Mouse (Mus musculus): ENCODE results near the gene Srrt. TPM values are rescaled to one million over a fixed set of nuclear protein-coding genes. Genes with fewer than 3 reads are reported as not detected.

The Srrt gene
- polyA plus RNA-seq (2012; rRNA removed), result 268 and 278 TPM in 2 replicates

GRCm38 (mm10) chr5:137307071-137307912 is at the start of gene Srrt:
Gene Srrt, minus strand, starts transcription at chr5:137307674.
- peak; percentile 89 to 96 for DNase-seq (ENCODE audit: extremely low spot score in 1 of 2, low spot score in 1 of 2)

DNA sequence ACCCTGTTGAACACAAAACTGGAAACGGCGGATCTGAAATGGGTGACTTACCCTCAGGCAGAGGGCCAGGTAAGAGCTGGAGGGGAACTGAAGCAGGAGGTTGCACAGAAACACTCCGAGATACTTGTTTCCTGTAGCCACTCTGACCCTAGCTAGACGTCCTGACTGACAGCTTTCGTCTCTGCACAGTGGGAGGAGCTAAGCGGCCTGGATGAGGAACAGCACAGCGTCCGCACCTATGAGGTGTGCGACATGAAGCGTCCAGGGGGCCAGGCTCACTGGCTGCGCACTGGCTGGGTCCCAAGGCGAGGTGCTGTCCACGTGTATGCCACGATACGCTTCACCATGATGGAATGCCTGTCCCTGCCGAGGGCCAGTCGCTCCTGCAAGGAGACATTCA is 46.6 kb upstream of the Srrt start:
- DNase-seq (ENCODE audit: extremely low spot score in 1 of 2, low spot score in 1 of 2), result no peak

DNA sequence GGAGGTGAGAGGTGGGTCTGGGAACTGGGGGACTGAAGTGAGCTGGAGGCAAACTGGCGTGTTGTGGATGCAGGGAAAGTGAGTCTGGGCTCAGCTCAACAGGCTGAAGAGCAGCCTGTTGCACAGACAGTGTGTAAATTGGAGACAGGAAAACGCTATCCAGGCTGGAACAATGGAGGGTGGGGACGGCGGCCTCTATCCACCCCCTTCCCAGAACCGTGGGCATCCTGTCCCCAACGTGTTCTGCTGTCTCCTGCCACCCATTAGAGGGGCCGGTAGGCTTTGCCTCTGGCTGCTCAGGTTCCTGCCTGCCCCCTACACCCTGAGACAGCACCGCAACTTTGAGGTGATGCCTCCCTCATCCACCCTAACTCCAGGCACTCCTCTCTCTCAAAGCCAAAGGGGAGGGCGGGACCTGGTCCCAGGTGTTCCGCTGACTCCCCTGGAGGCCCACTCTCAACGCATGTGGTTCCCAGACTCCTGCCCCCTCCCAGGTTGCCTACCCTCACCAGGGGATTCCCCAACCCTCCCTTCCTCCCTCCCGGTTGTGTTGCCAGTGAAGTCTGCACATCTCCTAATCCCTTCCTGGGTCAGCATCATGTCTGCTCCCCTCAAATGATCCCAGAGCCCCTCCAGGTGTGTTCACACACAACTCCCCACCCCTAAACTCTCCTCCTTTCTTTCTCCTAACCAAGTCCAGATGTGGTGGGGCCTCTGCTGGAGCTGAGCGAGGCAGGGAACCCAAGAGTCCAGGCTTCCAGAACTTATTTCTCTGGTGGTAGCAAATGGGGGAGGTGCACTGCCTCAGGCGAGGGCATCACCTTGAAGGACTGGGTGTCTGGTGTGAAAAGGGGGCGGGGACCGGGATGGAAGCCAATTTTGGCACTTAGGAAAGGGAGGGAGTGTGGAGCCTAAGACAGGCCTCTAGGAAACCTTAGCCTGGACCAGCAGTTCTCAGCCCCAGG is 44.8 kb upstream of the Srrt start:
- DNase-seq (ENCODE audit: extremely low spot score in 1 of 2, low spot score in 1 of 2), result no peak

- DNase-seq (ENCODE audit: extremely low spot score in 1 of 2, low spot score in 1 of 2), result no peak
These were observed 43.9 kb upstream of the Srrt start for GRCm38 (mm10) chr5:137351394-137351793.

DNA sequence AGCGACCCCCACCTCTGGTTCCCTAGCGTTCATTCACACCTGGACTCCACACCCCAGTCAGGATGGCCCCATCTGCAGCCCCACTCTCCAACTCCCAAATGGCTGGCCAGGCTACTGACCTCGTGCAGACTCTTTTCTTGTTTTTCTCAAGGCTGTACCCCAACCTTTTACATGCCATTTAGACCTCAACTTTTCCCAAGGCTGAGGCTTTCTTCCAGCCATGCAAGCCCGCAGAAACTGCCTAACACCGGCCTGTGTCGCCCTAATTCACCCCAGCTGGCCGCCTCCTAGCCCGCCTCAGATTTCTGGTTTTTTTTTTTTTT is 43.5 kb upstream of the Srrt start:
- no peak for DNase-seq (ENCODE audit: extremely low spot score in 1 of 2, low spot score in 1 of 2)

DNA sequence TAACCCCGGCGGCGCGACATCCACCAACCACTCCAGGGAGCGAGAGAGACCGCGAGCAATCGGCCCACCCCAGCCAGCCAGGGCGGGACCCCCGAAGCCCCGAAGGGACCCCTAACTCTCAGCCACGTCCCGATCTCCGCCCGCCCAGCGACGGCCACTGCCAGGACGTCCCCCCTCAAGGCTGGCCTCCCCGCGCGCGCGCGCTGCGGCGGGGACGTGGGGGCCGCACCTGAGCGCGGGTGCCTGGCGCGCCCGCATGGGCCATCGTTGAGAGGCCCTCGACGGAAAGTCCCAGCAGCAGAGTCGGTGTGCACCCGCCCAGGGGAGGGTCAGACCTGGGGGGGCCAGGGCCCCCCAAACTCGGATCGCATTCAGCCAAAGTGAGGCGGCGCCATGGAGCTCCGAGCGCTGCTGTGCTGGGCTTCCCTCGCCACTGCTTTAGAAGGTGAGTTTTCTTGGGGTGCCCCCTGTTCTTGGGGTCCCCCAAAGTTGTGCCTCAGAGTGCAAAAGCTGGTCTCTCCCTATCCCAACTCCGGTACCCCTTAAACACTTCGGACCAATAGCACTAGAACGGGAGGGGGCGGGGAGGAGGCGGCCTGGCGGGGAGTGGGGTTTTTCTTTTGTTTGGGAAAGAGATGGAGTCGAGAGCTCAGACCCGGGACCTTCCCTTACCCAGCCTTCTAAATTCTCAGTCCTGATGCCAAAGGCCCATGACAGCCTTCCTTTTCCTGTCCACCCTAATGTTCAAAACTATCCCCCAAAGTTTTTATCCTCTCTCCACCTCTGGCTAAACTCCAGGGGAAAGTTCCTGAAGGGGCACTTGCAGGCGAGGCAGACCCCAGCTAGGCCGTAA is 43.0 kb upstream of the Srrt start:
- DNase-seq (ENCODE audit: extremely low spot score in 1 of 2, low spot score in 1 of 2), result no peak

DNA sequence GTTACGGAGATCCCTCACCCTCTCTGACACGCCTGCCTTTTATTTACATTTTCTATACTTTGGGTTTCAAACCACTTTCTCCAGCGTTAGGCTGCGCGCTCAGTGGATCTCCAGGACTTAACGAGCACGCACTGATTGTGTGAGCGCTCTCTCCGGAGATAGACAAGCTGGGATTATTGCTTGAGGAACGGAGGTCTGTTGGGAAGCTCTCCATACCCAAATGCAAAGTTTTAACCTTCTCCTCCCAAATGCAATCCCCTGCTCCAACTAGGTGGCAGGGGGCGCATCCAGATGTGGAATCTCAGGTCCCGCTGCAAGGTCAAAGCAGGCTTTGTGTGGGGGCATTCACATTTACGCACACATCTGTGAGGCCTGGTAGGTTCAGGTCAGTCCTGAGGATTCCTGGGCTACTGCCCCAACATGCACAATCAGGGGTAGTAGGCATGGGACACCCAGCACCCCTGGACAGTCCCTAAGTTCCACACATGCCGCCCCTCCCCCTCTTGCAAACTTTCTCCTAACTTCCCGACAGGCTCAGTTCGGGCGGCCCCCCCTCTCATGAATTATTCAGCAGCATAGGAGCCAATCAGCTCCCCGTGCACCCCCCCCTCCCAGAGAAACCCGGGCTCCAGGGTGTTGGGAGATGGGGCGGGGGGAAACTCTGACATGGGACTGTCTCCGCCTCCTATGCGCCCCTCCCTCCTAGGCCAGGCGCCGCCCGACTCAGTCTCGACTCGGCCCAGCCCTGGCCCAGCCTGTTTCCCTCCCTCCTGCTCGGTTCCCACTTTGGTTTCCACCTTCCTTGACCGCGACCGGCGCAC is 42.1 kb upstream of the Srrt start, which contains the start of gene Ephb4:
TSS of gene Ephb4 (plus strand) at position 726 of the 821 bp plus-strand sequence.
- DNase-seq (ENCODE audit: extremely low spot score in 1 of 2, low spot score in 1 of 2), result peak; percentile 47 to 51

GRCm38 (mm10) chr5:137348482-137349383 is 41.3 kb upstream of the Srrt start:
- no peak for DNase-seq (ENCODE audit: extremely low spot score in 1 of 2, low spot score in 1 of 2)

DNA sequence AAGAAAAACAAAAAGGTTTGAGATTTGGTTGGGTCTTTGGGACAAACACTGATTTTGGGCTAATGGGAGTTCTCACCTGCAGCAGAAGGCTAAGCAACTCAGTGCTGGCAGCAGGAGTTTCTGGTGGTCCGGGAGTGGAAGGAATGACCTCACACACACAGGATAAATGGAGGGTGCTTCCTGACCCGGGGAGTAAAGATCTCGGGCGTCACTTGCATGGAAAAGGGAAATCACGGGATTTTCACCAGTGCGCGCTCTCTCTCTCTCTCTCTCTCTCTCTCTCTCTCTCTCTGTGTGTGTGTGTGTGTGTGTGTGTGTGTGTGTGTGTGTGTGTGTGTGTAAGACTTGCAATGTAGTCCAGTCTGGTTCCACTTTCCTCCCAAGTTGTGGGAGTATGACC is 40.4 kb upstream of the Srrt start:
- DNase-seq (ENCODE audit: extremely low spot score in 1 of 2, low spot score in 1 of 2), result no peak

GRCm38 (mm10) chr5:137346983-137347382 is 39.5 kb upstream of the Srrt start:
- no peak for DNase-seq (ENCODE audit: extremely low spot score in 1 of 2, low spot score in 1 of 2)

DNA sequence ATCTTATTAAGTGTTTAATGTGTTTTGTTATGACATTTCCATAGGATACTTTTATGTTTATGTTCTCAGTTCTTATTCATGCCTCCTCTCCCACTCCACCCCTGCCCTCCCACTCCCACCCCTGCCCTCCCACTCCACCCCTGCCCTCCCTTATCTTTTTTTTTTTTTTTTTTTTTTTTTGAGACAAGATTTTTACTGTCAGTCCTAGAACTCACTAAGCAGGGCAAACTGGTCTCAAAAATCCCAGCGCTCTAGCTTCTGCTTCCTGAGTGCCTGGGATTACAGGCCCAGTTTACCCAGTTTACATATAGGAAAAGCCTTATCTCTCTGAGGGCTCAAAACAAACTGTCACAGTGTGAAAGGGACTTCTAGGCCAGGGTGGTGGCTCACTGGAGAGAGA is 38.9 kb upstream of the Srrt start:
- DNase-seq (ENCODE audit: extremely low spot score in 1 of 2, low spot score in 1 of 2), result no peak

- DNase-seq (ENCODE audit: extremely low spot score in 1 of 2, low spot score in 1 of 2), result no peak
These were observed 38.3 kb upstream of the Srrt start for GRCm38 (mm10) chr5:137345821-137346220.

GRCm38 (mm10) chr5:137343869-137344268 is 36.4 kb upstream of the Srrt start:
- no peak for DNase-seq (ENCODE audit: extremely low spot score in 1 of 2, low spot score in 1 of 2)

DNA sequence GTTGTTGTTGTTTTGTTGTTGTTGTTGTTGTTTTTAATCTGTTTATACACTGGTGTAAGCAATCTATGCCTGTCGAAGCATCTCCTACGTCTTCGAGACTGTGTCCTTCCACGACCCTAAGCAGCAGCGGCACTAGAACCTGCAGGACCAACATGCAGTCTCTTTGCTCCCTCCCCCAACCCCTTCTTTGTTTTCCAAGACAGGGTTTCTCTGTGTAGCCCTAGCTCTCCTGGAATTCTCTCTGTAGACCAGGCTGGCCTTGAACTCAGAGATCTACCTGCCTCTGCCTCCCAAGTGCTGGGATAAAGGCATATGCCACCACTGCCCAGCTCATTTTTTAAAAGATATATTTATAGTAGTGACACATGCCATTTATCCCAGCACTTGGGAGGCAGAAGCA is 35.9 kb upstream of the Srrt start:
- no peak for DNase-seq (ENCODE audit: extremely low spot score in 1 of 2, low spot score in 1 of 2)

GRCm38 (mm10) chr5:137342407-137343012 is 35.0 kb upstream of the Srrt start:
- DNase-seq (ENCODE audit: extremely low spot score in 1 of 2, low spot score in 1 of 2), result no peak

- DNase-seq (ENCODE audit: extremely low spot score in 1 of 2, low spot score in 1 of 2), result no peak
These were observed 32.7 kb upstream of the Srrt start for GRCm38 (mm10) chr5:137340222-137340621.

GRCm38 (mm10) chr5:137339290-137339979 is 32.0 kb upstream of the Srrt start:
- no peak for DNase-seq (ENCODE audit: extremely low spot score in 1 of 2, low spot score in 1 of 2)
